Mouse (Mus musculus): ENCODE results near the gene Faxc. TPM values are rescaled to one million over a fixed set of nuclear protein-coding genes. Genes with fewer than 3 reads are reported as not detected.

The Faxc gene
- polyA plus RNA-seq, 1 experiment from 2014 or later = 8.0 TPM

DNA sequence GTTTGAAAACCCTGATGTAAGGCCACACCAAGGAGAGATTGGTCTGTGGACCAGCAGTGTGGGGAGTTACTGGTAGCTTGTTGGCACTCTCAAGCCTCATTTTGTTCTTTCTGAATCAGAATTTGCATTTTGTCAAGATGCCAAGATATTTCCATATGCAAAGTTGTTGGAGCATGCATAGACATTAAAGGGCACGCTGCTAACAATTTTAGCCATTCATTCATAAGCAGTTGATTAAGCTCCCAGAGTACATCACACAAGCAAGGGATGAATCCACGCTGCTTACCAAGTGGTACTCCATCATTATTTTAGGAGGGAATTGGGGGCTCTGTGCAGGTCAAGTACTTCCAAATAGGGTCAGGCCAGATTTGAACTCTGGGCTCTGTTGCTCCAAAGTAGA is 98.8 kb downstream of the Faxc start:
- 80% methylated on average over 2 of the region's 2 CpGs for WGBS
- H3K36me3 ChIP-seq (ENCODE audit: insufficient read depth) = no peaks in the 10 kb centered on the region
- H3K4me1 ChIP-seq (ENCODE audit: insufficient read depth) = no peaks in the 10 kb centered on the region
- ATAC-seq (ENCODE audit: insufficient read depth) = no peak
- no peak overlapping the region for H3K4me2 ChIP-seq
- DNase-seq = no peak
- H3K4me3 ChIP-seq (ENCODE audit: low read depth, low read length) = no peak overlapping the region
- TF ChIP-seq CTCF (IDR thresholded peaks at IDR 0.05; ENCODE audit: low read depth) = no peak
- no peaks in the 10 kb centered on the region for H3K9me3 ChIP-seq (ENCODE audit: low read depth, low read length)
- no peaks in the 10 kb centered on the region for H3K27me3 ChIP-seq (ENCODE audit: insufficient read depth, low read length)
- no peak overlapping the region for H3K27ac ChIP-seq (ENCODE audit: low read depth)
- no peak overlapping the region for H3K9ac ChIP-seq

Other genes starting within 250 kb of the Faxc start
- gene Prdm13, start 245.4 kb upstream of the Faxc start, polyA plus RNA-seq (2014; fragmentation: Nextera tagmentation; extraction: Ambion mirVana) = not detected in 2 replicates
- gene Ccnc, start 203.6 kb upstream of the Faxc start, polyA plus RNA-seq (2014; fragmentation: Nextera tagmentation; extraction: Ambion mirVana) = 46.8 and 51.1 TPM in 2 replicates
- 12.8 and 15.4 TPM in 2 replicates for gene Usp45, start 164.2 kb upstream of the Faxc start, polyA plus RNA-seq (2014; fragmentation: Nextera tagmentation; extraction: Ambion mirVana)
- gene Tstd3, start 164.1 kb upstream of the Faxc start, polyA plus RNA-seq (2014; fragmentation: Nextera tagmentation; extraction: Ambion mirVana) = 11.3 and 11.4 TPM in 2 replicates
- 131 and 139 TPM in 2 replicates for gene Pnisr, start 83.7 kb upstream of the Faxc start, polyA plus RNA-seq (2014; fragmentation: Nextera tagmentation; extraction: Ambion mirVana)
- 14.3 and 17.0 TPM in 2 replicates for gene Coq3, start 51.7 kb upstream of the Faxc start, polyA plus RNA-seq (2014; fragmentation: Nextera tagmentation; extraction: Ambion mirVana)